Mouse (Mus musculus): ENCODE data around the gene Casq2. TPM values are rescaled to one million over a fixed set of nuclear protein-coding genes. Genes with fewer than 3 reads are reported as not detected.

Casq2 gene
- polyA plus RNA-seq, 1 experiment from 2014 or later = 6.2 TPM

DNA sequence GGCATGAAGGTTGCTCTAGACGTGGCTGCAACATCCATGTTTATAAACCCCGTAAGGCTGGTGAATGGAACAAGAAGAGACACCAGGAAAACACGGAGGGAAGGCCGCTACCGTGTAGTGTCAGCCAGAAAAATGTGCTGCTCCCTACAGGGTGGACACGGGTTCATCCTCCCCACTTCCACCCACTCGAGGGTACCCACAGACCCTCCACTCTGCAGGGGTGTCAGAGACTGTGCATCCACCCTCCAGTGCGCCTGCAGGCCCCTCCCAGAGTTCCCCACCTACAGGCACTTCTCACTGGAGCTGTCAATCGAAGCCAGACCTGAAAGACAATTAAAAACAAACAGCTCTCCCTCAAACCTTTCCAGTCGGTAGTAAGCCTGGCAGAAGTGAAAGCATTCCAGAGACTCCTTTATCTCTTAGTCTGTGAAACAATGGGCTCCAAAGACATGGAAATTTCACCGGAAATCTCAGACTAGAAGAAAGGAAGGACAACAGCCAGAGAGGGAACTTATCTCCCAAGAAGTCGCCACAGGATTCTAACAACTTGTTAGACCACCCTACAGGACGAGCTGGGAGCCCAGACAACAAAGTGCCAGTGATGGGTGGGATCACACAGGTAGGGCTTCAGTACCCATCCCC, 2.5 kb upstream of the Casq2 start:
- Histone ChIP-seq H3K4me2 (no peak overlapping the region), H3K9me3 (replicated peaks) (no peaks in the 10 kb centered on the region), H3K36me3 (no peaks in the 10 kb centered on the region), H3K4me3 (replicated peaks) (no peak overlapping the region), H3K27me3 (replicated peaks) (peaks cover 2% of the 10 kb centered on the region; the same call in 1 of the 2 replicates), H3K27ac (replicated peaks) (no peak overlapping the region), H3K9ac (replicated peaks) (no peak overlapping the region), H3K4me1 (0 out of 2 replicates have a peak, but pooled peaks cover 3% of the 10 kb centered on the region)
- 30% methylated on average over 13 of the region's 13 CpGs for WGBS
- no peak for ATAC-seq (ENCODE audit: low FRiP score)

DNA sequence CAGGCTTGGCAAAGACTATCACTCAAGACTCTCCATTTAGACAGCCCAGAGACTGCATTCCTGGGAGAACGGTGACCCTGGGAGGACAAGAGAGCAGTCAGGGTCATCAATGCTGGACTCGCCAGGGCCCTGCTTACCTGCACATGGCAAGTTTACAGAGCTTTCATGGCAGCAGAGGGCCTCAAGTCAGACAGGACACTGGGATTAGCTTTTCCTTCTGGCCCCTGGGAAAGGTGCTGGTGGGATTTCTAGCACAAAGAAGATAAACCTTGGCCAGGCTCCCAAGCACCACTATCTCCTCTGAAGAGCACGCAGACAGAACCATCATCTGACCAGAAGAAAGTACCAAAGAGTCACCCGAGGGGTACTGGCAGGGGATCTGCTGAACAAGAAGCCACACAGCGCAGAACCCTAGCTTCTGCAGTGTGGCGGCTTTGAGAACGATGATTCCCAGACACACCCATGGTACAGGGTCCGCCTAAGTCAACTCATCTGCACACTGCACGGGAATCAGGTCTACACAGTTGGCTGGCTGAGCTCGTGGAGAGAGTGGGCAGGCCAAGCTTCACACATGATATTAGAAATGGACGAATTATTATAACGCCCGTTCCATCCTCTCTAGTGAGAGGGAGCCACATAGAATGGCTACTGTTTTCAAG, 1.3 kb upstream of the Casq2 start:
- H3K27me3 ChIP-seq (replicated peaks) = peaks cover 2% of the 10 kb centered on the region; the same call in 1 of the 2 replicates
- WGBS = 74% methylated on average over 13 of the region's 13 CpGs
- no peak overlapping the region for H3K4me3 ChIP-seq (replicated peaks)
- no peak overlapping the region for H3K4me2 ChIP-seq
- 0 out of 2 replicates have a peak, but pooled peaks cover 3% of the 10 kb centered on the region for H3K4me1 ChIP-seq
- no peak for ATAC-seq (ENCODE audit: low FRiP score)
- H3K9me3 ChIP-seq (replicated peaks) = no peaks in the 10 kb centered on the region
- no peaks in the 10 kb centered on the region for H3K36me3 ChIP-seq
- H3K9ac ChIP-seq (replicated peaks) = no peak overlapping the region
- H3K27ac ChIP-seq (replicated peaks) = no peak overlapping the region

DNA sequence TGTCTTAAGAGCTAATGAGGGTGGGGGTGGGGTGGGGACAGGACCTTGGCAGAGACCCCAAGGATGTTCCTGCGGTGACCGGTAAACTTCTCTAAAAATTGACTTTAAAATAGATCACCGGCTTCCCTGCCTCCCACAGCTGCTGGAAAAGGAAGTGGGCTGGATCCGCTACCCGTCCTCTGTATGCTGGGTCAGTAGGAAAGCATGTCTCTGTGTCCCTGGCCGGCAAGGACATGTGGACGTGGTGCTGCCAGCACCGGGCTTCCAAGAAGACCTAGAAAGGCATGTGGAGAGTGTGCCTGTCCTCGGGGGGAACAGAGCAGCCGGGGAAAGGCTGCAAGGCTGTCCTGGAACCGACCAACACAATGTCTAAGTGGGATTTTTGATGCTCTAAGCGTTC, 496 bp upstream of the Casq2 start:
- no peak for ATAC-seq (ENCODE audit: low FRiP score)
- H3K27ac ChIP-seq (replicated peaks) = no peak overlapping the region
- H3K4me3 ChIP-seq (replicated peaks) = no peak overlapping the region
- H3K27me3 ChIP-seq (replicated peaks) = peaks cover 2% of the 10 kb centered on the region; the same call in 1 of the 2 replicates
- 46% methylated on average over 12 of the region's 12 CpGs for WGBS
- H3K4me2 ChIP-seq = no peak overlapping the region
- H3K9ac ChIP-seq (replicated peaks) = no peak overlapping the region
- H3K36me3 ChIP-seq = no peaks in the 10 kb centered on the region
- H3K9me3 ChIP-seq (replicated peaks) = no peaks in the 10 kb centered on the region
- H3K4me1 ChIP-seq = 0 out of 2 replicates have a peak, but pooled peaks cover 3% of the 10 kb centered on the region

DNA sequence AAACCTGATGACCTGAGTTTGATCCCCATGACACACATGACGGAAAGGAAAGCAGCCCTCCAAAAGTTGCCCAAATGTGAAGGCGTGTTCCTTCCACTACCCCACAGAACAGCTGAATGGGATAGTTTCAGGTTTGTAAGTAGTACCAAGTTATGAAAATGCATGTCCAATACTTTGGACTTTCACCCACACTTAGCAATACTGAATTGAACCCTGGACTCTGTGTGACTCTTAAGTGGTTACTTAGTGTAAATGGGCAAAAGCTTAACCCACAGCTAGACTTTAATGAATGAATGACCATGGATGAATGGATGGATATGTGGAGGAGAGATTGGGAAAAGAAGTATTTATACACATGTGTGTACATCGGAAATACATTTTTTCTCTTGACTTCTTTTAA, 8.6 kb downstream of the Casq2 start:
- Histone ChIP-seq H3K27ac (replicated peaks) (no peak overlapping the region), H3K27me3 (replicated peaks) (no peaks in the 10 kb centered on the region), H3K9me3 (replicated peaks) (no peaks in the 10 kb centered on the region), H3K36me3 (no peaks in the 10 kb centered on the region), H3K4me3 (replicated peaks) (no peak overlapping the region), H3K4me2 (no peak overlapping the region), H3K4me1 (no peaks in the 10 kb centered on the region), H3K9ac (replicated peaks) (no peak overlapping the region)
- whole genome bisulfite sequencing = 91% methylated on average over 3 of the region's 3 CpGs
- ATAC-seq (ENCODE audit: low FRiP score) = no peak

DNA sequence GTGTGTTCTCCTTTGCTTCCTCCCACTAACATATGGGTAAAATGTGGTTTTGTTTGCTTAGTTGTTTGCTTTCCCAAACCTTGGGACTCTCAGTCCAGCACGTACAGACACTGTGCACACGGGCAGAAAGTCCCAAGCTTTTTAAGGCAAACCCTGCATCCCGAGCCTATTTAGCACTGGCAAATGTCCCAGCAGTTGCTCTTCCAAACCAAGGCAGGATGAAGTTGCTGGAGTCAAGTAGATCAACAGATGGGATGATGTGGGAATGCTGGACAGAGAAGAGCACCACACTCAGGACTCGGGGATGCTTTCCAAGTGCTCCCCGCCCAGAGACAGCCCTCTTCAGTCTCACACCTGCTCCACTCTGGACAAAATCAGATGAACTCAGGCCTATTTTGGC, 9.2 kb downstream of the Casq2 start:
- ATAC-seq (ENCODE audit: low FRiP score) = no peak
- WGBS = 81% methylated on average over 5 of the region's 5 CpGs
- no peak overlapping the region for H3K9ac ChIP-seq (replicated peaks)
- H3K9me3 ChIP-seq (replicated peaks) = no peaks in the 10 kb centered on the region
- H3K4me1 ChIP-seq = no peaks in the 10 kb centered on the region
- H3K27me3 ChIP-seq (replicated peaks) = no peaks in the 10 kb centered on the region
- no peak overlapping the region for H3K4me3 ChIP-seq (replicated peaks)
- no peak overlapping the region for H3K27ac ChIP-seq (replicated peaks)
- H3K36me3 ChIP-seq = no peaks in the 10 kb centered on the region
- H3K4me2 ChIP-seq = no peak overlapping the region

DNA sequence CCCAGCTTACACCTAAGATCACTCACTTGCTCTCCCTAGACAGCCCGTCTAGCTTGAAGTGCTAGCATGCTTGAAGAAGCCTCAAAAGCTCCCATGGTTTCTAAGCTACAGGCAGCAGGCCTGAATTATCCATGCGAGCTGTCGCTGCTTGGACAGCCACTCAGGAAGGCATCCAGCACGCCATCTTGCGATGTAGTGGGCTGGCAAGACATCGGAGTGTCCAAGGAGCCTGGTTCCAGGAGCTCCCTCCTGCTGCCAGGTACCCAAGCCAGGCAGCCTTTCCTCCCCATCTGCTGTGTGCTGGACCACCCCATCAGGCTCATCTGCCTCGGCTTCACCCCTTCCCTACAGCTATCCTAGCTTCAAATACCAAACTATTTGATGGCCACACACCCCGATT, 10.2 kb downstream of the Casq2 start:
- Histone ChIP-seq H3K27me3 (replicated peaks) (no peaks in the 10 kb centered on the region), H3K9ac (replicated peaks) (no peak overlapping the region), H3K4me2 (no peak overlapping the region), H3K9me3 (replicated peaks) (no peaks in the 10 kb centered on the region), H3K36me3 (no peaks in the 10 kb centered on the region), H3K27ac (replicated peaks) (no peak overlapping the region), H3K4me3 (replicated peaks) (no peak overlapping the region), H3K4me1 (no peaks in the 10 kb centered on the region)
- ATAC-seq (ENCODE audit: low FRiP score) = no peak
- WGBS = 88% methylated on average over 8 of the region's 8 CpGs

DNA sequence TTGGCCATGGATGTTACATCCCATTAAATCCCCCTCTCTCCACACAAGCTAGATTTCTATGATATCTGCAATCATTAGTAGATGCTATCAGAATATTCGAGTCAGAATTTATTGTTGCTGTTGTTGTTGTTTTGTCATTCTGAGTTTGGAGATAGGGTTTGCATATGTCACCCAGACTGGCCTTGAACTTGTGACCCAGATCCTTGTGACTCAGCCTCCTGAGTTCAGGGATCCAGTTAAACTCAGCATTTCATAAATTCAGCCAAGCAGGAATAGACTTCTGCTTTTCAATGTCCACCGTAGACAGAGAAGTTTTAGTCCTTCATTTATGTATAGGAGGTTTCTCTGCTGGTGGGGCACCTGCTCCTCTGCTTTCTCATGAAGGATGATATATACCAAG, 10.8 kb downstream of the Casq2 start:
- Histone ChIP-seq H3K36me3 (no peaks in the 10 kb centered on the region), H3K9me3 (replicated peaks) (no peaks in the 10 kb centered on the region), H3K4me3 (replicated peaks) (no peak overlapping the region), H3K27ac (replicated peaks) (no peak overlapping the region), H3K4me1 (no peaks in the 10 kb centered on the region), H3K27me3 (replicated peaks) (no peaks in the 10 kb centered on the region), H3K9ac (replicated peaks) (no peak overlapping the region), H3K4me2 (no peak overlapping the region)
- 97% methylated on average over 2 of the region's 2 CpGs for WGBS
- ATAC-seq (ENCODE audit: low FRiP score) = no peak

DNA sequence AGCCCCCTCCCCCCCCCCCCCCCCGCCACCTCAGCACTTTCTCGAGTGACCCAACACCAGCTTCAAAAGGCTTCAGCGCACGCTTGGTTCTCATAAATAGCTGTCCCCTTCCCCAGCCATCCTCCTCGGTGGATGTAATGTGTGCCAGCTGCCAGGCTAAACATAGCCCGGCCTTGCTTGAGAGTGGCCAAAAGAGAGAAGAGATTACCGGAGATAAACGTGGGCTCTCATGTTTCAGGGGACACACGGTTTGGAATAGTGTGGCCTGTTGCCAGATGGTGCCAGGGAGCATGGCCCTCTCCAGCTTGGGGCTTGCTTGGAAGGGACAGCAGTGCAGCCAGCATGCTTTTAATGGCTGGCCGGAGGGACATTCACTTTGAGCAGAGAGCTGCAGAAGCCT, 13.0 kb downstream of the Casq2 start:
- H3K9me3 ChIP-seq (replicated peaks) = no peaks in the 10 kb centered on the region
- H3K36me3 ChIP-seq = no peaks in the 10 kb centered on the region
- no peak overlapping the region for H3K4me2 ChIP-seq
- WGBS = 48% methylated on average over 9 of the region's 10 CpGs
- H3K27me3 ChIP-seq (replicated peaks) = 0 out of 2 replicates have a peak, but pooled peaks cover 4% of the 10 kb centered on the region
- H3K4me3 ChIP-seq (replicated peaks) = no peak overlapping the region
- no peak overlapping the region for H3K9ac ChIP-seq (replicated peaks)
- H3K4me1 ChIP-seq = no peaks in the 10 kb centered on the region
- ATAC-seq (ENCODE audit: low FRiP score) = no peak
- H3K27ac ChIP-seq (replicated peaks) = no peak overlapping the region

DNA sequence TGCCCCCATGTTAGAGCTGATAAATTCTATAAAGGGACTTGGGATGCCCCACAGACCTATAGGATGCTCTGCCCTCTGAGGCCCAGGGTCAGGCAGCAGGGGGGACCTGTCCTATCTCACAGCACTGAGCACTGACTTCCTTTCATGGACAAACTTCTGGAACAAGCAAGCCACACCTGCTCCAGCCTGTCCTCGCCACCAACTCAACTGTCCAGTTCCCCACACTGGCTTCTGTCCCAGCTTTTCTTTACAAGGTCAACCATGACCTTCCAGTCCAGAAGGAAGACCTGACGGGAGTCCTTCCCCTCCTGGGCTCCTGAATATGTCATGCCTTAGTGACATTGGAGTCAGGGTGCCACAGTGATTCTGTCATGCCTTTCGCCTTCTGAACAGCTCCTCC, 13.6 kb downstream of the Casq2 start:
- 91% methylated on average over 3 of the region's 3 CpGs for WGBS

DNA sequence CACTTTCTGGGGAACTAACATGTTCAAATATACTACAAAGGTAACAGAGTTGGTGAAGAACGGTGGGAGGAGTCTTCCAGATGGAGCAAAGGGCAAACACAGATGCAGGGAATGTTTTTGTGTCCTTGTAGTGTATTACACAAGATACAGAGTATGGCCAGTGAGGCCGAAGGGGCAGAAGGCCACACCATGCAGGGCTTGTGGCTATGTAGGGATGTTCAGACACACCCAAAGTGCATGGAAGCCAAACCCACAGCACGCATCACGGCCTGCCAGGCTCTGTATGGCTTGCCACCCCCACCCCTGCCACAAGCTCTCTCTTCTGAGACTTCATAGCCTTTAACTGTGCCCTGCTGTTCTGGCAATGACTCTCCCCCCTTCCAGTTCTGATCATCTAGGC, 15.2 kb downstream of the Casq2 start:
- no peak overlapping the region for H3K27ac ChIP-seq (replicated peaks)
- H3K9ac ChIP-seq (replicated peaks) = no peak overlapping the region
- H3K4me1 ChIP-seq = no peaks in the 10 kb centered on the region
- no peak overlapping the region for H3K4me3 ChIP-seq (replicated peaks)
- ATAC-seq (ENCODE audit: low FRiP score) = no peak
- H3K9me3 ChIP-seq (replicated peaks) = no peaks in the 10 kb centered on the region
- H3K36me3 ChIP-seq = no peaks in the 10 kb centered on the region
- 80% methylated on average over 4 of the region's 4 CpGs for WGBS
- no peak overlapping the region for H3K4me2 ChIP-seq
- 0 out of 2 replicates have a peak, but pooled peaks cover 4% of the 10 kb centered on the region for H3K27me3 ChIP-seq (replicated peaks)

More for the DNA sequence above, 13.6 kb downstream of the Casq2 start:
- Histone ChIP-seq H3K9ac (replicated peaks) (no peak overlapping the region), H3K9me3 (replicated peaks) (no peaks in the 10 kb centered on the region), H3K27ac (replicated peaks) (no peak overlapping the region), H3K4me1 (no peaks in the 10 kb centered on the region), H3K4me2 (no peak overlapping the region), H3K4me3 (replicated peaks) (no peak overlapping the region), H3K27me3 (replicated peaks) (0 out of 2 replicates have a peak, but pooled peaks cover 4% of the 10 kb centered on the region), H3K36me3 (no peaks in the 10 kb centered on the region)
- no peak for ATAC-seq (ENCODE audit: low FRiP score)

DNA sequence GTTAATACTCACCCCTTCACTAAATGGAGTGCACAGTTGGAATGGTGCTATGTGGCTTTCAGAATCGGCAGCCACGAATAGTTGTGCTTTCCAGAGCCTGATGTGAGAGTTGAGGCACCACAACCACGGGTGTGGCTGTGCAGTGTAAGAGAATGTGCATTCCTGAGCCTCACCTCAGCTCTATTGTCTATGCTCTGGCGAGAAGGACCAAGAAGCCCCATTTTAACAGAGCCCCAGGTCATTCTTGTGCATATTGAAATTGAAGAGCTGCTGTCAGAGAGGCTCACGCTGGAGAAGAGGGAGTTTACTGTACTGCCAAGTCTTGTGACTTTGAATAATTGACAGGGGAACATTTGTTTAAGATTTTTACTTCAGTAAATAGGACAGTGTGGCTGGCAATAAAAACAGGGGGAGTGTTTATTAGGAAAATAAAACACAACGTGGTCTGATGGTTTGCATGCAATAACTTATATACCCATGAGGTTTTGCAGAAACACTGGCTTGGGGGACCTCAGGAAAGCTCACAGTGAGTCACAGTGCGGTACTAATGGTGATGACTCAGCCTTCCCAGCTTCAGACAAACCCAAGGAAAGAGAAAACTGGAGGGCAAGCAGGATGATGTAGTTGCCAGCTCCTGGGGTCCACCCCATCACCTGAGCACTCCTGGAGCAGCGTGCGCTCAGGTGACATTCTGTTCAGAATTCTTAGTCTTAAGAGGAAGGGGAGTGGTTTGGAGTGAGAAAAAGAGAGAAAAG, 17.8 kb downstream of the Casq2 start:
- H3K4me1 ChIP-seq = no peaks in the 10 kb centered on the region
- H3K27me3 ChIP-seq (replicated peaks) = 0 out of 2 replicates have a peak, but pooled peaks cover 4% of the 10 kb centered on the region
- H3K9ac ChIP-seq (replicated peaks) = no peak overlapping the region
- H3K36me3 ChIP-seq = no peaks in the 10 kb centered on the region
- no peak overlapping the region for H3K4me2 ChIP-seq
- H3K4me3 ChIP-seq (replicated peaks) = no peak overlapping the region
- no peak for ATAC-seq (ENCODE audit: low FRiP score)
- no peak overlapping the region for H3K27ac ChIP-seq (replicated peaks)
- WGBS = 70% methylated on average over 9 of the region's 9 CpGs
- no peaks in the 10 kb centered on the region for H3K9me3 ChIP-seq (replicated peaks)

DNA sequence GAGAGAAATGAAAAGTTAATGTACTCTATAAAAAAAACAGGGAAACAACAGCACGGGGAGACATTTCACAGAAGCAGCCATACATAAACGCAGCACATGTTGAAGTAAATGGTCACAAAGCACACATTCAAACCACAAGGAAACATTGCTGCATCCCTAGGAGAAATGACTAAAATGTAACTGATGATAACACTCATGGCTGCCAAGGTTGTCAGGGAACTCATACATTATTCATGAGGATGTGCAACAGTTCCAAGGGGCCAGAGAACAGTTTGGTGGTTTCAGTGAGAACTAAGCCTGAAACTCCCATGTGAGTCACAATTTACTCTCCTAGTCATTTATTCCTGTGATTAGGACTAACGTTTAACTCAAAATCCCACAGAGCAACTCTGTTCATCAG, 22.0 kb downstream of the Casq2 start:
- 38% methylated on average over 3 of the region's 3 CpGs for WGBS
- Histone ChIP-seq H3K4me2 (no peak overlapping the region), H3K27me3 (replicated peaks) (0 out of 2 replicates have a peak, but pooled peaks cover 3% of the 10 kb centered on the region)

More for the DNA sequence above, 22.0 kb downstream of the Casq2 start:
- peak; percentile 82 for ATAC-seq (ENCODE audit: low FRiP score)
- no peaks in the 10 kb centered on the region for H3K9me3 ChIP-seq (replicated peaks)
- H3K4me1 ChIP-seq = no peaks in the 10 kb centered on the region
- H3K27ac ChIP-seq (replicated peaks) = no peak overlapping the region
- no peak overlapping the region for H3K4me3 ChIP-seq (replicated peaks)
- H3K36me3 ChIP-seq = no peaks in the 10 kb centered on the region
- H3K9ac ChIP-seq (replicated peaks) = no peak overlapping the region

Measured in neural tube, embryonic 15.5 days (tissue).